Comparison of ENCODE assay signal across 16 mouse cellular contexts in genomic region chr13:20916698-20917511, GRCm38 (mm10).
DNase-seq lines count a peak whose midpoint lies in the region; ATAC-seq and TF ChIP-seq lines count a peak whose summit lies in the region.
"Had no signal": no experiment of that assay in that cellular context is flagged by ENCODE, and none has a peak within 500 bp of the region (broad histone marks: within the 10 kb centered on the region; RNA-seq: fewer than 3 reads in every experiment).

No protein-coding gene starts in this region.

- peak; percentile 62 for DNase-seq in heart, adult 11 months
- no peak for DNase-seq in heart, adult 18-20 months
- DNase-seq in brain, embryonic 14.5 days (ENCODE audit: low read depth): peak; percentile 50
- no peak for DNase-seq in liver, postnatal 0 days
- no peak for DNase-seq in cerebellum, adult 2 months
- DNase-seq in cerebellum, adult 11-12 months: no peak
- DNase-seq: cerebellum, adult 9-11 months; heart, postnatal 36 days; kidney, adult 9 months; lung, postnatal 4 days; right cerebral cortex, postnatal 14 days; thymus, postnatal 25 days had no signal

- no peak overlapping the region for H3K9ac ChIP-seq in hindbrain, embryonic 15.5 days
- H3K9ac ChIP-seq in neural tube, embryonic 12.5 days: no peak overlapping the region
- H3K9ac ChIP-seq in liver, postnatal 0 days (replicated peaks): no peak overlapping the region
- H3K9ac ChIP-seq: embryonic facial prominence, embryonic 12.5 days had no signal

- 47% methylated on average over 10 of the region's 10 CpGs for WGBS in hindbrain, embryonic 15.5 days
- 65% methylated on average over 10 of the region's 10 CpGs for WGBS in neural tube, embryonic 12.5 days
- 74% methylated on average over 10 of the region's 10 CpGs for WGBS in liver, postnatal 0 days (ENCODE audit: insufficient replicate concordance)
- 65% methylated on average over 10 of the region's 10 CpGs for WGBS in cerebellum, adult 2 months

- H3K4me1 ChIP-seq in hindbrain, embryonic 15.5 days (replicated peaks): peaks cover 14% of the 10 kb centered on the region
- H3K4me1 ChIP-seq in neural tube, embryonic 12.5 days: no peaks in the 10 kb centered on the region
- H3K4me1 ChIP-seq in liver, postnatal 0 days (ENCODE audit: insufficient read depth): no peaks in the 10 kb centered on the region
- no peaks in the 10 kb centered on the region for H3K4me1 ChIP-seq in cerebellum, adult 2 months (ENCODE audit: control insufficient read depth, insufficient read depth, low read length)
- H3K4me1 ChIP-seq: embryonic facial prominence, embryonic 12.5 days had no signal

- H3K36me3 ChIP-seq in hindbrain, embryonic 15.5 days: no peaks in the 10 kb centered on the region
- no peaks in the 10 kb centered on the region for H3K36me3 ChIP-seq in neural tube, embryonic 12.5 days
- no peaks in the 10 kb centered on the region for H3K36me3 ChIP-seq in liver, postnatal 0 days (replicated peaks; ENCODE audit: insufficient read depth, low read length)
- H3K36me3 ChIP-seq: embryonic facial prominence, embryonic 12.5 days had no signal

- ATAC-seq in hindbrain, embryonic 15.5 days (ENCODE audit: low FRiP score, low read depth): peak; percentile 86
- ATAC-seq in neural tube, embryonic 12.5 days (ENCODE audit: low FRiP score, low read depth): peak; percentile 70
- no peak for ATAC-seq in liver, postnatal 0 days

- H3K4me2 ChIP-seq in hindbrain, embryonic 15.5 days: no peak overlapping the region
- no peak overlapping the region for H3K4me2 ChIP-seq in neural tube, embryonic 12.5 days (replicated peaks)
- H3K4me2 ChIP-seq in liver, postnatal 0 days (ENCODE audit: low read depth, low read length): no peak overlapping the region
- H3K4me2 ChIP-seq: embryonic facial prominence, embryonic 12.5 days had no signal

- TF ChIP-seq EP300 in liver, postnatal 0 days (IDR thresholded peaks at IDR 0.05; ENCODE audit: low read depth): no peak

- H3K9me3 ChIP-seq in hindbrain, embryonic 15.5 days: no peaks in the 10 kb centered on the region
- no peaks in the 10 kb centered on the region for H3K9me3 ChIP-seq in neural tube, embryonic 12.5 days
- H3K9me3 ChIP-seq in liver, postnatal 0 days (ENCODE audit: low read length): no peaks in the 10 kb centered on the region
- H3K9me3 ChIP-seq: embryonic facial prominence, embryonic 12.5 days had no signal

- no peak for TF ChIP-seq CTCF in brain, embryonic 14.5 days (IDR thresholded peaks at IDR 0.05; ENCODE audit: borderline replicate concordance, extremely low read depth, insufficient read depth, insufficient read length)
- no peak for TF ChIP-seq CTCF in liver, postnatal 0 days (IDR thresholded peaks at IDR 0.05; ENCODE audit: low read depth)
- no peak for TF ChIP-seq CTCF in cerebellum, adult 2 months (IDR thresholded peaks at IDR 0.05; ENCODE audit: borderline replicate concordance, insufficient read depth, low read depth, low read length)

- TF ChIP-seq POLR2A in brain, embryonic 14.5 days (IDR thresholded peaks at IDR 0.05; ENCODE audit: borderline replicate concordance, extremely low read depth, insufficient read depth, insufficient read length, poor library complexity, severe bottlenecking): no peak
- TF ChIP-seq POLR2A in cerebellum, adult 2 months (IDR thresholded peaks at IDR 0.05; ENCODE audit: borderline replicate concordance, insufficient read depth, low read length): no peak

- peak overlapping the region; percentile 65 for H3K27ac ChIP-seq in hindbrain, embryonic 15.5 days (replicated peaks)
- no peak overlapping the region for H3K27ac ChIP-seq in neural tube, embryonic 12.5 days
- no peak overlapping the region for H3K27ac ChIP-seq in liver, postnatal 0 days (ENCODE audit: low read depth)
- H3K27ac ChIP-seq in cerebellum, adult 2 months (ENCODE audit: insufficient read depth, low read length): no peak overlapping the region
- H3K27ac ChIP-seq: embryonic facial prominence, embryonic 12.5 days; layer of hippocampus, adult 2 months had no signal

- H3K27me3 ChIP-seq in hindbrain, embryonic 15.5 days: no peaks in the 10 kb centered on the region
- no peaks in the 10 kb centered on the region for H3K27me3 ChIP-seq in neural tube, embryonic 12.5 days (replicated peaks)
- H3K27me3 ChIP-seq in liver, postnatal 0 days (ENCODE audit: insufficient read depth, low read length): no peaks in the 10 kb centered on the region
- H3K27me3 ChIP-seq in cerebellum, adult 2 months (ENCODE audit: control insufficient read depth, insufficient read depth, low read length): no peaks in the 10 kb centered on the region
- H3K27me3 ChIP-seq: embryonic facial prominence, embryonic 12.5 days had no signal

- H3K4me3 ChIP-seq in hindbrain, embryonic 15.5 days: no peak overlapping the region
- H3K4me3 ChIP-seq in neural tube, embryonic 12.5 days: no peak overlapping the region
- no peak overlapping the region for H3K4me3 ChIP-seq in liver, postnatal 0 days (ENCODE audit: low read depth, low read length)
- no peak overlapping the region for H3K4me3 ChIP-seq in cerebellum, adult 2 months (replicated peaks; ENCODE audit: insufficient read depth, low read depth, low read length)
- H3K4me3 ChIP-seq: embryonic facial prominence, embryonic 12.5 days; layer of hippocampus, adult 2 months had no signal

Comparison
In these comparisons a context has a peak if more than half of its experiments do, and no peak if none do; other contexts are left out.
1. DNase-seq: peak in heart, adult 11 months (single experiment) and brain, embryonic 14.5 days (single experiment); none in heart, adult 18-20 months (0 of 2), liver, postnatal 0 days (single experiment), cerebellum, adult 2 months (0 of 2) and cerebellum, adult 11-12 months (single experiment).